8 mouse cellular contexts compared by ENCODE assay signal in the genomic region with DNA sequence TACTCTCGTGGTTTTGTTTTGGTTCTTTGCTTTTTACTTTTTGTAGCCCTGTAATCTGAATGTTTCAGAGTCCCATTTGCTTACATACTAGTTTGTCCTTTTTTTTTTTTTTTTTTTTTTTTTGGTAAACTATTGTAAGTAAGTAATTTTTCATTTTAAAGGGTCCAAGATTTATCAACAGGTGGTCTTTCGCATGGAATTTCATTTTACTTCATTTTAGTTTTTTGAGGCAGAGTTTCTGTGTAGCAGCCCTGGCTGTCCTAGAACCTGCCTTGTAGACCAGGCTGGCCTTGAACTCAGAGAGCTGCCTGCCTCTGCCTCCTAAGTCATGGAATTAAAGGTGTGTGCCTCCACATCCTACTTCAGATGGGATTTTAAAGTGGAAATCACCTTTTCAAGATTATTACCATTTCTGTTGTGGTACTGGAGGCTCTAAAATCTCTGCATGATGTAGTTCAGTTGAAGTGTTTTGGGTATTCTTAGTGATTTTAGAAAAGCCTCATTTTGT. TPM values are rescaled to one million over a fixed set of nuclear protein-coding genes. Genes with fewer than 3 reads are reported as not detected.
A peak's percentile ranks its signal among the peaks of the same experiment; 100 is the strongest.
DNase-seq lines count a peak whose midpoint lies in the region; ATAC-seq and TF ChIP-seq lines count a peak whose summit lies in the region.

No protein-coding gene starts in this region.

- no peak for TF ChIP-seq CTCF in liver, postnatal 0 days (IDR thresholded peaks at IDR 0.05; ENCODE audit: low read depth)

- no peak overlapping the region for H3K27ac ChIP-seq in heart, embryonic 11.5 days (ENCODE audit: low read depth, low read length)
- H3K27ac ChIP-seq in ES-E14 (ENCODE audit: insufficient read depth, low read depth, low read length, poor library complexity, severe bottlenecking) = no peak overlapping the region; the same call in 1 of the 2 replicates
- no peak overlapping the region for H3K27ac ChIP-seq in heart, embryonic 16.5 days (ENCODE audit: low read length)
- H3K27ac ChIP-seq in liver, postnatal 0 days (ENCODE audit: low read depth) = peak overlapping the region; percentile 94

- H3K36me3 ChIP-seq in heart, embryonic 11.5 days (ENCODE audit: control insufficient read depth, insufficient read depth, low read length) = no peaks in the 10 kb centered on the region
- peaks cover 3% of the 10 kb centered on the region; the same call in 1 of the 2 replicates for H3K36me3 ChIP-seq in ES-E14 (ENCODE audit: control insufficient read depth, insufficient read depth, low read length, poor library complexity, severe bottlenecking)
- no peaks in the 10 kb centered on the region for H3K36me3 ChIP-seq in heart, embryonic 16.5 days (ENCODE audit: control insufficient read depth, insufficient read depth)
- H3K36me3 ChIP-seq in liver, postnatal 0 days (replicated peaks; ENCODE audit: insufficient read depth, low read length) = peaks cover 12% of the 10 kb centered on the region

- H3K4me3 ChIP-seq in heart, embryonic 11.5 days (ENCODE audit: low read depth, low read length) = peak overlapping the region; percentile 84
- peak overlapping the region; percentile 99 to 100 for H3K4me3 ChIP-seq in ES-E14 (ENCODE audit: insufficient read depth in 1 of 2, low read depth in 1 of 2, low read length in 2 of 2, poor library complexity in 1 of 2, severe bottlenecking in 1 of 2)
- peak overlapping the region; percentile 91 for H3K4me3 ChIP-seq in heart, embryonic 16.5 days (ENCODE audit: low read length)
- H3K4me3 ChIP-seq in liver, postnatal 0 days (ENCODE audit: low read depth, low read length) = peak overlapping the region; percentile 87

- DNase-seq in heart, postnatal 25 days (ENCODE audit: low spot score) = no peak
- DNase-seq in ES-E14 (ENCODE audit: low read depth, low spot score) = no peak
- no peak for DNase-seq in liver, postnatal 0 days
- no peak for DNase-seq in right cerebral cortex, adult 18-20 months
- no peak for DNase-seq in right cerebral cortex, postnatal 10 days (ENCODE audit: low spot score in 2 of 2)
- DNase-seq in urinary bladder, postnatal 36 days (ENCODE audit: low spot score in 2 of 2) = no peak

- no peak overlapping the region; the same call in 1 of the 2 replicates for H3K9ac ChIP-seq in heart, embryonic 11.5 days (ENCODE audit: low read depth, low read length)
- peak overlapping the region; percentile 51; the same call in 1 of the 2 replicates for H3K9ac ChIP-seq in ES-E14 (ENCODE audit: insufficient read depth, low read depth, low read length, poor library complexity, severe bottlenecking)
- H3K9ac ChIP-seq in heart, embryonic 16.5 days (ENCODE audit: low read length) = no peak overlapping the region; the same call in 1 of the 2 replicates
- peak overlapping the region; percentile 86 for H3K9ac ChIP-seq in liver, postnatal 0 days (replicated peaks)

- ATAC-seq in heart, embryonic 11.5 days (replicated peaks; ENCODE audit: insufficient number of reproducible peaks, low FRiP score, low TSS enrichment) = no peak
- ATAC-seq in heart, embryonic 16.5 days (replicated peaks; ENCODE audit: extremely low read depth, insufficient read depth, low FRiP score) = no peak
- ATAC-seq in liver, postnatal 0 days = no peak

- in situ Hi-C loops in ES-E14 (cut with MboI; ENCODE audit: low sequenced_read_pairs in 2 of 2, unreplicated experiment in 2 of 2) = no loop called here

- peaks cover 13% of the 10 kb centered on the region for H3K4me1 ChIP-seq in heart, embryonic 11.5 days (ENCODE audit: control insufficient read depth, insufficient read depth, low read length)
- H3K4me1 ChIP-seq in ES-E14 (ENCODE audit: control insufficient read depth in 2 of 2, insufficient read depth in 2 of 2, low read length in 2 of 2, poor library complexity in 1 of 2) = peaks cover 9 to 13% of the 10 kb centered on the region in 2 experiments; a peak in 3 of 4 replicates
- H3K4me1 ChIP-seq in heart, embryonic 16.5 days (ENCODE audit: control insufficient read depth, insufficient read depth, low read length) = peaks cover 5% of the 10 kb centered on the region
- peaks cover 7% of the 10 kb centered on the region; the same call in 1 of the 2 replicates for H3K4me1 ChIP-seq in liver, postnatal 0 days (ENCODE audit: insufficient read depth)

- 45% methylated on average over 2 of the region's 2 CpGs for WGBS in heart, embryonic 11.5 days (ENCODE audit: insufficient replicate concordance)
- 54% methylated on average over 2 of the region's 2 CpGs for WGBS in heart, embryonic 16.5 days
- WGBS in liver, postnatal 0 days (ENCODE audit: insufficient replicate concordance) = 34% methylated on average over 2 of the region's 2 CpGs

- peak overlapping the region; percentile 82 for H3K4me2 ChIP-seq in heart, embryonic 11.5 days
- peak overlapping the region; percentile 70 for H3K4me2 ChIP-seq in heart, embryonic 16.5 days (ENCODE audit: low read depth, low read length)
- peak overlapping the region; percentile 88 for H3K4me2 ChIP-seq in liver, postnatal 0 days (ENCODE audit: low read depth, low read length)

- intact Hi-C loops in heart, postnatal 25 days (cut with DNase I) = loop anchor here (5.0 kb wide), 2 partner anchors 36 to 76 kb away; no protein-coding TSS in a partner anchor

- TF ChIP-seq EP300 in liver, postnatal 0 days (IDR thresholded peaks at IDR 0.05; ENCODE audit: low read depth) = no peak

- H3K9me3 ChIP-seq in heart, embryonic 11.5 days (replicated peaks; ENCODE audit: control insufficient read depth, low read length) = no peaks in the 10 kb centered on the region
- H3K9me3 ChIP-seq in ES-E14 (ENCODE audit: control insufficient read depth, insufficient read depth, low read depth, low read length) = no peaks in the 10 kb centered on the region
- no peaks in the 10 kb centered on the region for H3K9me3 ChIP-seq in heart, embryonic 16.5 days (replicated peaks; ENCODE audit: control insufficient read depth, low read length)
- H3K9me3 ChIP-seq in liver, postnatal 0 days (ENCODE audit: low read length) = no peaks in the 10 kb centered on the region

- H3K27me3 ChIP-seq in heart, embryonic 11.5 days (ENCODE audit: control insufficient read depth, insufficient read depth, low read length) = no peaks in the 10 kb centered on the region
- H3K27me3 ChIP-seq in heart, embryonic 16.5 days (ENCODE audit: control insufficient read depth, insufficient read depth, low read length) = no peaks in the 10 kb centered on the region
- no peaks in the 10 kb centered on the region for H3K27me3 ChIP-seq in liver, postnatal 0 days (ENCODE audit: insufficient read depth, low read length)

TF ChIP-seq in ES-E14, 5 proteins besides CTCF, POLR2A, EP300 and RAD21:
- no peak for TF ChIP-seq ZC3H11A (IDR thresholded peaks at IDR 0.05; ENCODE audit: borderline replicate concordance, low read depth, low read length)
- peak; percentile 82 for TF ChIP-seq ZNF384 (IDR thresholded peaks at IDR 0.05; ENCODE audit: low read depth, low read length)
TF ChIP-seq in ES-E14: peak in this region for 1.

RNA-seq across cellular contexts. Expression of gene Nampt, which starts 2.2 kb away (rescaled TPM):
- polyA plus RNA-seq in heart, embryonic 11.5 days (2014; fragmentation: Nextera tagmentation; extraction: Ambion mirVana) = 21.0 and 21.7 TPM in 2 replicates
- total RNA-seq in heart, postnatal 25 days (2021) = 10 to 100 TPM; 88.4 to 94.6 TPM
- total RNA-seq in ES-E14 (2012; rRNA removed) = 48.9 and 52.4 TPM in 2 replicates
- polyA plus RNA-seq in heart, embryonic 16.5 days (2015; fragmentation: Nextera tagmentation; extraction: Ambion mirVana) = 20.2 and 21.8 TPM in 2 replicates
- polyA plus RNA-seq in liver, postnatal 0 days (2015; fragmentation: Nextera tagmentation; extraction: Ambion mirVana) = 14.8 and 16.4 TPM in 2 replicates

Comparison
In these comparisons a context has a peak if more than half of its experiments do, and no peak if none do; other contexts are left out.
1. H3K9ac ChIP-seq: peak in ES-E14 (single experiment) and liver, postnatal 0 days (single experiment); none in heart, embryonic 11.5 days (single experiment) and heart, embryonic 16.5 days (single experiment).
2. Peak in every context shown above with its lines, with median percentiles within 50 percentile points of each other: H3K4me2 ChIP-seq and H3K4me3 ChIP-seq.